Mouse (Mus musculus): ENCODE results near the gene Pdpk1. TPM values are rescaled to one million over a fixed set of nuclear protein-coding genes. Genes with fewer than 3 reads are reported as not detected.

The Pdpk1 gene
- polyA plus RNA-seq, 1 experiment from 2014 or later: 38.6 TPM

Other genes with a start within 250 kb of the Pdpk1 start
- gene Dcpp3, start 233.5 kb downstream of the Pdpk1 start, polyA plus RNA-seq (2015; fragmentation: Nextera tagmentation; extraction: Ambion mirVana): 0.69 TPM in 1 of 2 replicates, not detected in the other
- not detected in 2 replicates for gene Sbp, start 209.3 kb downstream of the Pdpk1 start, polyA plus RNA-seq (2015; fragmentation: Nextera tagmentation; extraction: Ambion mirVana)
- not detected in 2 replicates for gene Sbpl, start 195.7 kb downstream of the Pdpk1 start, polyA plus RNA-seq (2015; fragmentation: Nextera tagmentation; extraction: Ambion mirVana)
- gene Prss30, start 170.4 kb downstream of the Pdpk1 start, polyA plus RNA-seq (2015; fragmentation: Nextera tagmentation; extraction: Ambion mirVana): not detected in 2 replicates
- gene Prss22, start 152.8 kb downstream of the Pdpk1 start, polyA plus RNA-seq (2015; fragmentation: Nextera tagmentation; extraction: Ambion mirVana): 1.1 and 1.4 TPM in 2 replicates
- gene Prss27, start 112.8 kb downstream of the Pdpk1 start, polyA plus RNA-seq (2015; fragmentation: Nextera tagmentation; extraction: Ambion mirVana): 8.6 and 9.6 TPM in 2 replicates
- gene Kctd5, start 77.4 kb downstream of the Pdpk1 start, polyA plus RNA-seq (2015; fragmentation: Nextera tagmentation; extraction: Ambion mirVana): 60.9 and 62.9 TPM in 2 replicates
- gene Amdhd2, start 12.8 kb upstream of the Pdpk1 start, polyA plus RNA-seq (2015; fragmentation: Nextera tagmentation; extraction: Ambion mirVana): 30.0 and 30.7 TPM in 2 replicates
- 488 and 521 TPM in 2 replicates for gene Atp6v0c, start 18.8 kb upstream of the Pdpk1 start, polyA plus RNA-seq (2015; fragmentation: Nextera tagmentation; extraction: Ambion mirVana)
- gene Tbc1d24, start 54.6 kb upstream of the Pdpk1 start, polyA plus RNA-seq (2015; fragmentation: Nextera tagmentation; extraction: Ambion mirVana): 7.3 and 7.4 TPM in 2 replicates
- 8.8 and 13.8 TPM in 2 replicates for gene Ntn3, start 58.6 kb upstream of the Pdpk1 start, polyA plus RNA-seq (2015; fragmentation: Nextera tagmentation; extraction: Ambion mirVana)
- gene Tedc2, start 69.9 kb upstream of the Pdpk1 start, polyA plus RNA-seq (2015; fragmentation: Nextera tagmentation; extraction: Ambion mirVana): 10.3 and 11.4 TPM in 2 replicates
- gene Ccnf, start 100.6 kb upstream of the Pdpk1 start, polyA plus RNA-seq (2015; fragmentation: Nextera tagmentation; extraction: Ambion mirVana): 45.0 and 47.9 TPM in 2 replicates
- gene Abca17, start 200.1 kb upstream of the Pdpk1 start, polyA plus RNA-seq (2015; fragmentation: Nextera tagmentation; extraction: Ambion mirVana): 0.26 TPM in 1 of 2 replicates, not detected in the other
- 8.0 and 9.3 TPM in 2 replicates for gene Abca3, start 201.0 kb upstream of the Pdpk1 start, polyA plus RNA-seq (2015; fragmentation: Nextera tagmentation; extraction: Ambion mirVana)

Measured in limb, embryonic 15.5 days (tissue).